Comparison of ENCODE assay signal across 10 mouse cellular contexts in genomic region chr2:180359062-180359461, GRCm38 (mm10). TPM values are rescaled to one million over a fixed set of nuclear protein-coding genes. Genes with fewer than 3 reads are reported as not detected.
A peak's percentile ranks its signal among the peaks of the same experiment; 100 is the strongest.
DNase-seq lines count a peak whose midpoint lies in the region; ATAC-seq lines count a peak whose summit lies in the region.
"Had no signal": no experiment of that assay in that cellular context is flagged by ENCODE, and none has a peak within 500 bp of the region (broad histone marks: within the 10 kb centered on the region; RNA-seq: fewer than 3 reads in every experiment).

No protein-coding gene starts in this region.

- WGBS in limb, embryonic 11.5 days, result 7% methylated on average over 4 of the region's 4 CpGs
- WGBS in limb, embryonic 10.5 days, result 10% methylated on average over 4 of the region's 4 CpGs

- no peaks in the 10 kb centered on the region; the same call in 1 of the 2 replicates for H3K4me1 ChIP-seq in limb, embryonic 11.5 days (ENCODE audit: control insufficient read depth, insufficient read depth, low read length)
- no peaks in the 10 kb centered on the region for H3K4me1 ChIP-seq in limb, embryonic 10.5 days

- DNase-seq in cerebellum, postnatal 14 days, result peak; percentile 39 to 58
- no peak for DNase-seq in cerebellum, adult 11-12 months
- DNase-seq in limb, embryonic 11.5 days (ENCODE audit: low spot score), result peak; percentile 29
- no peak for DNase-seq in limb, embryonic 10.5 days (ENCODE audit: low spot score)
- peak; percentile 32 for DNase-seq in embryo, embryonic 11 days
- DNase-seq in left cerebral cortex, postnatal 14 days (ENCODE audit: low spot score in 2 of 2), result peak; percentile 25 to 52
- DNase-seq: spleen, adult 18-20 months had no signal

- no peaks in the 10 kb centered on the region for H3K36me3 ChIP-seq in limb, embryonic 11.5 days (ENCODE audit: control insufficient read depth, insufficient read depth, low read length)
- H3K36me3 ChIP-seq in limb, embryonic 10.5 days, result no peaks in the 10 kb centered on the region

- no peaks in the 10 kb centered on the region for H3K9me3 ChIP-seq in limb, embryonic 11.5 days (ENCODE audit: control insufficient read depth, low read length)
- H3K9me3 ChIP-seq in limb, embryonic 10.5 days (replicated peaks), result no peaks in the 10 kb centered on the region

- H3K27ac ChIP-seq in limb, embryonic 11.5 days (replicated peaks; ENCODE audit: low read depth, low read length), result no peak overlapping the region
- no peak overlapping the region for H3K27ac ChIP-seq in limb, embryonic 10.5 days

- intact Hi-C loops in left cerebral cortex, postnatal 14 days (cut with DNase I), result loop anchor here (5.0 kb wide), 1 partner anchor 218 kb away; no protein-coding TSS in a partner anchor

- no peaks in the 10 kb centered on the region for H3K27me3 ChIP-seq in limb, embryonic 11.5 days (ENCODE audit: control insufficient read depth, insufficient read depth, low read length)
- peaks cover 23% of the 10 kb centered on the region for H3K27me3 ChIP-seq in limb, embryonic 10.5 days (ENCODE audit: low read depth, poor library complexity, severe bottlenecking)

- H3K4me3 ChIP-seq in limb, embryonic 11.5 days (ENCODE audit: low read depth, low read length), result no peak overlapping the region
- no peak overlapping the region for H3K4me3 ChIP-seq in limb, embryonic 10.5 days

- no peak for ATAC-seq in limb, embryonic 11.5 days (ENCODE audit: insufficient number of reproducible peaks, low FRiP score, low TSS enrichment, low read depth)
- no peak for ATAC-seq in megakaryocyte-erythroid progenitor cell, adult 5-6 weeks (replicated peaks; ENCODE audit: low FRiP score, low TSS enrichment, poor library complexity, severe bottlenecking)
- ATAC-seq in cerebellum, adult (ENCODE audit: insufficient number of reproducible peaks, low FRiP score, low TSS enrichment), result no peak

- no peak overlapping the region for H3K9ac ChIP-seq in limb, embryonic 11.5 days (ENCODE audit: low read length)

- no peak overlapping the region for H3K4me2 ChIP-seq in limb, embryonic 11.5 days (ENCODE audit: low read depth, severe bottlenecking)

RNA-seq across cellular contexts. Expression of gene Gata5, which starts 24.6 kb away (rescaled TPM):
- polyA plus RNA-seq in limb, embryonic 11.5 days (2014; fragmentation: Nextera tagmentation; extraction: Ambion mirVana), result 0.13 and 0.29 TPM in 2 replicates
- polyA plus RNA-seq in limb, embryonic 10.5 days (2016; fragmentation: Nextera tagmentation; extraction: Ambion mirVana), result 0.83 and 2.8 TPM in 2 replicates
- total RNA-seq in left cerebral cortex, postnatal 14 days (2021), result not detected
- not detected in 2 replicates for total RNA-seq in megakaryocyte-erythroid progenitor cell, adult 5-6 weeks (2014; fragmentation: Nextera tagmentation)
- total RNA-seq in megakaryocyte-erythroid progenitor cell, adult 5-6 weeks (2017), result not detected in 2 replicates
- total RNA-seq: layer of hippocampus, postnatal 14 days had no signal

Comparison
In these comparisons a context has a peak if more than half of its experiments do, and no peak if none do; other contexts are left out.
1. DNase-seq: peak in cerebellum, postnatal 14 days (2 of 2), limb, embryonic 11.5 days (single experiment), embryo, embryonic 11 days (single experiment) and left cerebral cortex, postnatal 14 days (2 of 2); none in cerebellum, adult 11-12 months (single experiment) and limb, embryonic 10.5 days (single experiment).